Mouse (Mus musculus) B cell, adult (primary cell): ENCODE data around the gene Recql. TPM values are rescaled to one million over a fixed set of nuclear protein-coding genes. Genes with fewer than 3 reads are reported as not detected.

ENCODE experiments used
- total RNA-seq: library from RNA; stranded (reverse); gene quantifications from 4 replicates; pipeline ENCODE4 v1.2.4, GENCODE M21; 2023; ENCODE audit not compliant: inconsistent age

The Recql gene
- total RNA-seq = 29.4 to 44.9 TPM (median 32.1 TPM) in 4 replicates

DNA sequence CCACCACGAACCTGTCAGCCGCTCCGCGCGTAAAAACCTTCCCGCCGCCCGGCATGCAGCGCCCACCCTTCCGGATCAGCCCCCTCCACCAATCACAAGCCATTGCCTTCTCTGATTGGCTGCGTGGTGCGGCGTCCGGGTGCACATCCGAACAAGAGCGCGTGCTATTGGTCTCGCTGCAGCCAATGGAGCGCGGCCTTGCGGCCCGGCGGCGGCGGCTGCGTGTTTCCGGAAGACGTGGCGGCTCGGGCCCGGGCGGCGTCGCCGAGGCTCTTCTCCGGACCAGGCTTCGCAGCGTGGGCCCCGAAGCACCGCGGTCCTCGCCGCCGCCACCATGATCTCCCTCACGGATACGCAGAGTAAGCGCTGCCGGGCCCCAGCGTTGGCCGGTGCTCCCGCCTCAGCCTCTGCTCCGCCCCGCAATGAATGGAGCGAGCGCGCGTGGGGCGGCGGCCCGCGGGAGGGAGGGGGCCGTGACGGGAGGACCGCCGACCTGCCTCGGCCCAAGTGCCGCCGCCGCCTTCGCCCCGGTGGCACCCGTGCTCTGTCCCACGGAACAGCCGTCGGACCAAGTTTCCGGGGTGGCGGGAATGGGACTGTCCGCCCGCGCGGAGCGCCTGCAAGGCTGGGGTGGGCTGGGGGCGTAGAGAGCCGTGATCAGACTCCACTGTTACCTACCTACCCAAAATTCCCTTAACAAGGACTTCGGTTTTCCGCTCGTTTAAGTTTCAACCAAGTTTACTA lies at the start of gene Recql, which contains the start of gene Golt1b:
TSS of gene Recql (minus strand) at position 77 of the 744 bp plus-strand sequence.
TSS of gene Golt1b (plus strand) at position 211 of the 744 bp plus-strand sequence.

DNA sequence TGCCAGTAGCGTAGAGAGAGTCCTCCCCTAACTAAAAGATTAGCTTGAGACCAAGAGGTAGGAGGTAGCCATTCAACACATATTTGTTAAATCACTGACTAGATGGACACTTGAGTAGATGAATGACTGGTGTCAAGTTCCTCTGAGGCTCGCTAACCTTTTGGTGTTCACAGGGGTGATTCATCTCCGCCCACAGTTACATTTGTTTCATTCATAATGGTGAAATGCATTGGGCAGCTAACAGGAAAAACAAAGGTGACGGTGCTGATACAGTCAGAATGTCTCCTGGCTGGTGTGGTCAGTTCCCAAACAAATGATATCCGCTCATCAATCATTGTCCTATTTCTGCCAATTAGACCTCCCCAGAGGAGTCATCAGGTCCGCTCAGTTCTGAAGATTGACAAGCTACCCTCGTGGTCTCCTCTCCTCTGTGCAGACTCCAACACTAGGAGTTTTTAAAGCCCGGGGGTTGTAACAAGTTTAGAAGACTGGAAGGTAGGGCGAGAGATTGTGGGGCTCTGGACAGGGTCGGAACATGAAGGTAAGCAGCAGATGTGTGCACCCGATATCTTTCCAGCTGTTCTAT lies 26.1 kb upstream of the Recql start, which contains the start of gene Spx:
TSS of gene Spx (plus strand) at position 536 of the 586 bp plus-strand sequence.

DNA sequence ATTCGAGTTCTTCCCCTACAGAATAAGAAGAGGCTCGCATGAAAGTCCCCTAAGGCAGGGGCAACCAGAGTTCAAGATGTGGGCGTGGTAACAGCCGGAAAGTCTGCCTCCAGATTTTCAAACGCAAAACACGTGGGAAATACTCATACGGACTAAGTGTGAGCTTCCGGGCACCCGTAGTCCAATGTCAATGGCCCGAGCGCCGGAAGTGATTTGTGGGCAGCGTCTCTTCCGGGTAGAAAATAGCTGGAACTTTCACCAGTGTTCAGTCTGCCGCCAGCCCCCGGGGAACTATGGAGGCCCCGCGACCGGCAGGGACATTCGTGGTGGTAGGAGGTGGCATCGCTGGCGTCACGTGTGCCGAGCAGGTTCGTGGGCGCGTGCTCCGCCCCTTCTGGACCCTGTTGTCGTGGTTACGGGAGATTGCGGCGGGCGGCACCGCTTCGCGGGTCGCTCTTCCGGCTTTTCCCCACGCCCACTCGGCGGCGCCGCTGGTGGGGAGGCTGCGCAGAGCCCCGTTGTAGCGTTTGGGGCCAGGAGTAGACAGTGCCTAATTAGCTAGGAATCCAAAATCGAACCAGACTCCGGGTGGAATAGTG lies 41.3 kb downstream of the Recql start, which contains the start of gene Pyroxd1:
TSS of gene Pyroxd1 (plus strand) at position 215 of the 599 bp plus-strand sequence.

DNA sequence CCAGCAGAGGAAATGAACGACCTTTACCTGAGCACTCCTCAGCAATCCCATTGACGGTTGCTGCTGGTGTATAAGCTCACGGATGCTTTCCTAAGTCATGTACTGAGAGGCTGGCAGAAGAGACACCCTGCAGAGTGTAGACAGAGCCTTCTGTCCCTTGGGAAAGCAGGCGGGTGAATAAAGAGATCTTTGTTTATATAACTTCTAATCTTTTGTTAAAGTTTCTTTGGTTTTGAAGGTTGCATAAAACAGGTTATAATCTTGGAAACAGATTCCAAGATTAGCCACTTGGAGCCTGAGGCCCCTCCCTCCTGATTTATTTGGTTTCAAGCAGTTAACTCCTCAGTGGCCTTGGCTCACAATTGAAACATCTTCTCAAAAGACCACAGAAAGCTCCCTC lies 64.0 kb downstream of the Recql start, which contains the start of gene Slco1a5:
TSS of gene Slco1a5 (minus strand) at position 101 of the 400 bp plus-strand sequence.

Other genes with a start within 250 kb of the Recql start
- not detected in 4 replicates for gene Slco1a6, start 178.6 kb downstream of the Recql start, total RNA-seq
- not detected in 4 replicates for gene Iapp, start 88.7 kb downstream of the Recql start, total RNA-seq
- not detected in 4 replicates for gene Slco1a5, start 64.1 kb downstream of the Recql start, total RNA-seq
- 20.0 to 25.6 TPM (median 23.3 TPM) in 4 replicates for gene Pyroxd1, start 41.4 kb downstream of the Recql start, total RNA-seq
- 12.9 to 21.0 TPM (median 18.7 TPM) in 4 replicates for gene Golt1b, start 134 bp upstream of the Recql start, total RNA-seq
- 0.48 to 0.64 TPM (median 0.48 TPM) in 3 of 4 replicates, not detected in the other for gene Spx, start 26.4 kb upstream of the Recql start, total RNA-seq
- not detected in 4 replicates for gene Gys2, start 86.0 kb upstream of the Recql start, total RNA-seq
- gene Ldhb, start 120.9 kb upstream of the Recql start, total RNA-seq = 0.90 to 0.96 TPM in 2 of 4 replicates, not detected in the others
- gene Kcnj8, start 184.5 kb upstream of the Recql start, total RNA-seq = not detected in 4 replicates